ENCODE assay signal across 7 mouse cellular contexts in genomic region chr16:76372941-76373561, GRCm38 (mm10). TPM values are rescaled to one million over a fixed set of nuclear protein-coding genes. Genes with fewer than 3 reads are reported as not detected.
DNase-seq lines count a peak whose midpoint lies in the region; ATAC-seq and TF ChIP-seq lines count a peak whose summit lies in the region.

No protein-coding gene starts in this region.

- ATAC-seq in intestine, postnatal 0 days = peak; percentile 90
- peak; percentile 90 for ATAC-seq in limb, embryonic 11.5 days (ENCODE audit: insufficient number of reproducible peaks, low FRiP score, low TSS enrichment, low read depth)
- ATAC-seq in midbrain, embryonic 13.5 days = peak; percentile 95

- peak overlapping the region; percentile 98 for H3K9ac ChIP-seq in intestine, postnatal 0 days (ENCODE audit: low read depth, low read length)
- H3K9ac ChIP-seq in limb, embryonic 11.5 days (ENCODE audit: low read length) = peak overlapping the region; percentile 95
- H3K9ac ChIP-seq in midbrain, embryonic 13.5 days (replicated peaks) = peak overlapping the region; percentile 94

- no peaks in the 10 kb centered on the region for H3K27me3 ChIP-seq in intestine, postnatal 0 days (replicated peaks; ENCODE audit: control insufficient read depth, insufficient read depth, low read length)
- H3K27me3 ChIP-seq in limb, embryonic 11.5 days (ENCODE audit: control insufficient read depth, insufficient read depth, low read length) = no peaks in the 10 kb centered on the region
- no peaks in the 10 kb centered on the region for H3K27me3 ChIP-seq in midbrain, embryonic 13.5 days
- H3K27me3 ChIP-seq in small intestine, adult 2 months (ENCODE audit: control insufficient read depth, insufficient read depth, low read length) = no peaks in the 10 kb centered on the region

- WGBS in intestine, postnatal 0 days = under 1% methylated on average over 54 of the region's 70 CpGs
- under 1% methylated on average over 51 of the region's 70 CpGs for WGBS in limb, embryonic 11.5 days
- under 1% methylated on average over 56 of the region's 70 CpGs for WGBS in midbrain, embryonic 13.5 days
- WGBS in small intestine, adult 2 months = under 1% methylated on average over 70 of the region's 70 CpGs

- H3K27ac ChIP-seq in intestine, postnatal 0 days (ENCODE audit: low read depth, low read length) = peak overlapping the region; percentile 99
- peak overlapping the region; percentile 98 for H3K27ac ChIP-seq in limb, embryonic 11.5 days (replicated peaks; ENCODE audit: low read depth, low read length)
- peak overlapping the region; percentile 97 for H3K27ac ChIP-seq in midbrain, embryonic 13.5 days
- peak overlapping the region; percentile 95 for H3K27ac ChIP-seq in small intestine, adult 2 months (ENCODE audit: insufficient read depth, low read depth, low read length)

- peaks cover 4% of the 10 kb centered on the region for H3K4me1 ChIP-seq in intestine, postnatal 0 days (replicated peaks; ENCODE audit: control insufficient read depth, insufficient read depth, low read length)
- H3K4me1 ChIP-seq in limb, embryonic 11.5 days (ENCODE audit: control insufficient read depth, insufficient read depth, low read length) = peaks cover 6% of the 10 kb centered on the region; the same call in 1 of the 2 replicates
- H3K4me1 ChIP-seq in midbrain, embryonic 13.5 days (replicated peaks) = peaks cover 30% of the 10 kb centered on the region
- H3K4me1 ChIP-seq in small intestine, adult 2 months (ENCODE audit: control insufficient read depth, insufficient read depth, insufficient read length, low read length) = peaks cover 8% of the 10 kb centered on the region; the same call in 1 of the 2 replicates

- H3K4me2 ChIP-seq in intestine, postnatal 0 days (replicated peaks; ENCODE audit: low read depth) = peak overlapping the region; percentile 71
- peak overlapping the region; percentile 51 for H3K4me2 ChIP-seq in limb, embryonic 11.5 days (ENCODE audit: low read depth, severe bottlenecking)
- peak overlapping the region; percentile 61 for H3K4me2 ChIP-seq in midbrain, embryonic 13.5 days (replicated peaks)

- no peaks in the 10 kb centered on the region for H3K36me3 ChIP-seq in intestine, postnatal 0 days (ENCODE audit: control insufficient read depth, insufficient read depth)
- H3K36me3 ChIP-seq in limb, embryonic 11.5 days (ENCODE audit: control insufficient read depth, insufficient read depth, low read length) = no peaks in the 10 kb centered on the region
- H3K36me3 ChIP-seq in midbrain, embryonic 13.5 days = no peaks in the 10 kb centered on the region
- no peaks in the 10 kb centered on the region for H3K36me3 ChIP-seq in small intestine, adult 2 months (ENCODE audit: control insufficient read depth, insufficient read depth, low read length)

- peak; percentile 83 for DNase-seq in adrenal gland, adult 8-10 months
- peak; percentile 92 for DNase-seq in embryo, embryonic 9.5 days (ENCODE audit: extremely low spot score)
- peak; percentile 80 to 85 for DNase-seq in gastrocnemius, postnatal 4 days (ENCODE audit: low spot score in 2 of 2)
- peak; percentile 88 for DNase-seq in limb, embryonic 11.5 days (ENCODE audit: low spot score)

- peak overlapping the region; percentile 82 for H3K4me3 ChIP-seq in intestine, postnatal 0 days (ENCODE audit: low read depth, low read length)
- peak overlapping the region; percentile 70 for H3K4me3 ChIP-seq in limb, embryonic 11.5 days (ENCODE audit: low read depth, low read length)
- peak overlapping the region; percentile 86 for H3K4me3 ChIP-seq in midbrain, embryonic 13.5 days (replicated peaks)
- peak overlapping the region; percentile 99 for H3K4me3 ChIP-seq in small intestine, adult 2 months (ENCODE audit: low read depth, low read length)

- no peaks in the 10 kb centered on the region for H3K9me3 ChIP-seq in intestine, postnatal 0 days (ENCODE audit: control insufficient read depth)
- no peaks in the 10 kb centered on the region for H3K9me3 ChIP-seq in limb, embryonic 11.5 days (ENCODE audit: control insufficient read depth, low read length)
- no peaks in the 10 kb centered on the region for H3K9me3 ChIP-seq in midbrain, embryonic 13.5 days

- peak; percentile 96 for TF ChIP-seq POLR2A in small intestine, adult 2 months (IDR thresholded peaks at IDR 0.05; ENCODE audit: low read depth, low read length)

- peak; percentile 79 for TF ChIP-seq CTCF in intestine, postnatal 0 days (IDR thresholded peaks at IDR 0.05; ENCODE audit: low read depth)
- peak; percentile 53; the same call in 1 of the 2 replicates for TF ChIP-seq CTCF in small intestine, adult 2 months (IDR thresholded peaks at IDR 0.05; ENCODE audit: extremely low read depth, insufficient read length, insufficient replicate concordance, low read depth, low read length)

RNA-seq across cellular contexts. Expression of gene Nrip1, which starts 0.6 kb away (rescaled TPM):
- total RNA-seq in adrenal gland, adult 8-10 months (2022) = 100 to 1,000 TPM in 2 of 4 experiments, 10 to 100 TPM in 2; 86.7 to 143 (median 105) TPM
- 10 to 100 TPM; 47.0 to 51.5 TPM for total RNA-seq in gastrocnemius, postnatal 4 days (2021)
- 27.8 and 31.1 TPM in 2 replicates for polyA plus RNA-seq in intestine, postnatal 0 days (2015; fragmentation: Nextera tagmentation; extraction: Ambion mirVana)
- polyA plus RNA-seq in limb, embryonic 11.5 days (2014; fragmentation: Nextera tagmentation; extraction: Ambion mirVana) = 29.1 and 33.5 TPM in 2 replicates
- polyA plus RNA-seq in midbrain, embryonic 13.5 days (2015; fragmentation: Nextera tagmentation; extraction: Ambion mirVana) = 28.1 and 30.1 TPM in 2 replicates
- 7.2 and 18.6 TPM in 2 replicates for polyA plus RNA-seq in small intestine, adult 2 months (2012; rRNA removed)

Comparison
In these comparisons a context has a peak if more than half of its experiments do, and no peak if none do; other contexts are left out.
1. Peak in every context shown above with its lines: DNase-seq, ATAC-seq, H3K4me3 ChIP-seq and H3K27ac ChIP-seq.